15 mouse cellular contexts compared by ENCODE assay signal in genomic region chr2:172982776-172983561, GRCm38 (mm10). TPM values are rescaled to one million over a fixed set of nuclear protein-coding genes. Genes with fewer than 3 reads are reported as not detected.
DNase-seq lines count a peak whose midpoint lies in the region; ATAC-seq lines count a peak whose summit lies in the region.
"Had no signal": no experiment of that assay in that cellular context is flagged by ENCODE, and none has a peak within 500 bp of the region (broad histone marks: within the 10 kb centered on the region; RNA-seq: fewer than 3 reads in every experiment).

No protein-coding gene starts in this region.

- H3K36me3 ChIP-seq in heart, embryonic 12.5 days, result no peaks in the 10 kb centered on the region
- no peaks in the 10 kb centered on the region for H3K36me3 ChIP-seq in midbrain, embryonic 11.5 days (ENCODE audit: control insufficient read depth, insufficient read depth, low read length)
- no peaks in the 10 kb centered on the region for H3K36me3 ChIP-seq in midbrain, embryonic 13.5 days
- H3K36me3 ChIP-seq: hindbrain, embryonic 10.5 days; midbrain, embryonic 12.5 days had no signal

- H3K4me2 ChIP-seq in heart, embryonic 12.5 days, result no peak overlapping the region
- no peak overlapping the region for H3K4me2 ChIP-seq in midbrain, embryonic 11.5 days
- H3K4me2 ChIP-seq in midbrain, embryonic 13.5 days (replicated peaks), result no peak overlapping the region
- H3K4me2 ChIP-seq: midbrain, embryonic 12.5 days had no signal

- H3K9me3 ChIP-seq in heart, embryonic 12.5 days (replicated peaks), result no peaks in the 10 kb centered on the region
- H3K9me3 ChIP-seq in midbrain, embryonic 11.5 days (ENCODE audit: control insufficient read depth, low read length), result no peaks in the 10 kb centered on the region
- no peaks in the 10 kb centered on the region; the same call in 1 of the 2 replicates for H3K9me3 ChIP-seq in midbrain, embryonic 13.5 days

- H3K4me3 ChIP-seq in heart, embryonic 12.5 days, result no peak overlapping the region
- H3K4me3 ChIP-seq in midbrain, embryonic 11.5 days (ENCODE audit: low read depth, low read length), result no peak overlapping the region
- H3K4me3 ChIP-seq in midbrain, embryonic 13.5 days (replicated peaks), result no peak overlapping the region
- H3K4me3 ChIP-seq: hindbrain, embryonic 10.5 days; midbrain, embryonic 12.5 days had no signal

- H3K4me1 ChIP-seq in heart, embryonic 12.5 days (replicated peaks), result peaks cover 15% of the 10 kb centered on the region
- no peaks in the 10 kb centered on the region for H3K4me1 ChIP-seq in midbrain, embryonic 11.5 days (ENCODE audit: control insufficient read depth, insufficient read depth, low read length)
- peaks cover under 1% of the 10 kb centered on the region; the same call in 1 of the 2 replicates for H3K4me1 ChIP-seq in midbrain, embryonic 13.5 days (replicated peaks)

- H3K27ac ChIP-seq in heart, embryonic 12.5 days (ENCODE audit: poor library complexity, severe bottlenecking), result peak overlapping the region; percentile 41; the same call in 1 of the 2 replicates
- H3K27ac ChIP-seq in midbrain, embryonic 11.5 days (ENCODE audit: low read depth, low read length), result no peak overlapping the region
- H3K27ac ChIP-seq in midbrain, embryonic 13.5 days, result no peak overlapping the region
- H3K27ac ChIP-seq: hindbrain, embryonic 10.5 days; midbrain, embryonic 12.5 days had no signal

- H3K27me3 ChIP-seq in heart, embryonic 12.5 days (replicated peaks), result no peaks in the 10 kb centered on the region
- no peaks in the 10 kb centered on the region for H3K27me3 ChIP-seq in midbrain, embryonic 11.5 days (ENCODE audit: control insufficient read depth, insufficient read depth, low read length)
- H3K27me3 ChIP-seq in midbrain, embryonic 13.5 days, result no peaks in the 10 kb centered on the region

- 22% methylated on average over 9 of the region's 9 CpGs for WGBS in heart, embryonic 12.5 days
- WGBS in midbrain, embryonic 11.5 days, result 82% methylated on average over 9 of the region's 9 CpGs
- WGBS in midbrain, embryonic 13.5 days, result 83% methylated on average over 9 of the region's 9 CpGs

- DNase-seq in heart, adult 11 months, result no peak
- peak; percentile 80 for DNase-seq in midbrain, embryonic 11.5 days (ENCODE audit: low spot score, missing footprints)
- peak; percentile 86 to 89 for DNase-seq in kidney, postnatal 36 days
- peak; percentile 83 for DNase-seq in yolk sac, embryonic 10.5 days (ENCODE audit: low spot score)
- no peak for DNase-seq in testis, postnatal 10 days (ENCODE audit: low spot score)
- DNase-seq in adrenal gland, postnatal 14 days, result no peak
- DNase-seq: adrenal gland, postnatal 10 days; B cell, adult 2 months; cerebellum, adult 8-10 months; lung, adult 18-20 months had no signal

- H3K9ac ChIP-seq in heart, embryonic 12.5 days, result no peak overlapping the region
- no peak overlapping the region for H3K9ac ChIP-seq in midbrain, embryonic 11.5 days (ENCODE audit: low read length)
- no peak overlapping the region for H3K9ac ChIP-seq in midbrain, embryonic 13.5 days (replicated peaks)
- H3K9ac ChIP-seq: midbrain, embryonic 12.5 days had no signal

- no peak for ATAC-seq in heart, embryonic 12.5 days (ENCODE audit: insufficient number of reproducible peaks, low FRiP score)
- no peak for ATAC-seq in midbrain, embryonic 11.5 days (ENCODE audit: low FRiP score)
- no peak for ATAC-seq in midbrain, embryonic 13.5 days

RNA-seq across cellular contexts. Expression of gene Spo11, which starts 5.5 kb away (rescaled TPM):
- 0.26 and 0.30 TPM in 2 replicates for polyA plus RNA-seq in heart, embryonic 12.5 days (2016; fragmentation: Nextera tagmentation; extraction: Ambion mirVana)
- 0.25 and 0.26 TPM in 2 replicates for polyA plus RNA-seq in midbrain, embryonic 11.5 days (2014; fragmentation: Nextera tagmentation; extraction: Ambion mirVana)
- 0.53 and 0.61 TPM in 2 replicates for polyA plus RNA-seq in midbrain, embryonic 13.5 days (2015; fragmentation: Nextera tagmentation; extraction: Ambion mirVana)
- not detected in 2 replicates for total RNA-seq in adrenal gland, postnatal 14 days (2021)
- total RNA-seq: adrenal gland, postnatal 10 days; layer of hippocampus, postnatal 25 days had no signal

RNA-seq across cellular contexts. Expression of gene Rae1, which starts 16.9 kb away (rescaled TPM):
- 102 and 103 TPM in 2 replicates for polyA plus RNA-seq in heart, embryonic 12.5 days (2016; fragmentation: Nextera tagmentation; extraction: Ambion mirVana)
- polyA plus RNA-seq in midbrain, embryonic 11.5 days (2014; fragmentation: Nextera tagmentation; extraction: Ambion mirVana), result 137 and 140 TPM in 2 replicates
- polyA plus RNA-seq in midbrain, embryonic 13.5 days (2015; fragmentation: Nextera tagmentation; extraction: Ambion mirVana), result 121 TPM in 2 replicates
- total RNA-seq in adrenal gland, postnatal 14 days (2021), result 55.3 and 65.0 TPM in 2 replicates

RNA-seq across cellular contexts. Expression of gene Rbm38, which starts 37.3 kb away (rescaled TPM):
- 146 and 147 TPM in 2 replicates for polyA plus RNA-seq in heart, embryonic 12.5 days (2016; fragmentation: Nextera tagmentation; extraction: Ambion mirVana)
- polyA plus RNA-seq in midbrain, embryonic 11.5 days (2014; fragmentation: Nextera tagmentation; extraction: Ambion mirVana), result 70.4 and 77.3 TPM in 2 replicates
- polyA plus RNA-seq in midbrain, embryonic 13.5 days (2015; fragmentation: Nextera tagmentation; extraction: Ambion mirVana), result 26.6 and 29.4 TPM in 2 replicates
- total RNA-seq in adrenal gland, postnatal 14 days (2021), result 31.6 and 36.2 TPM in 2 replicates

RNA-seq across cellular contexts. Expression of gene Bmp7, which starts 42.8 kb away (rescaled TPM):
- polyA plus RNA-seq in heart, embryonic 12.5 days (2016; fragmentation: Nextera tagmentation; extraction: Ambion mirVana), result 67.2 and 70.8 TPM in 2 replicates
- 17.3 and 20.2 TPM in 2 replicates for polyA plus RNA-seq in midbrain, embryonic 11.5 days (2014; fragmentation: Nextera tagmentation; extraction: Ambion mirVana)
- polyA plus RNA-seq in midbrain, embryonic 13.5 days (2015; fragmentation: Nextera tagmentation; extraction: Ambion mirVana), result 9.1 and 12.6 TPM in 2 replicates
- total RNA-seq in adrenal gland, postnatal 14 days (2021), result 15.2 and 15.9 TPM in 2 replicates

Comparison
In these comparisons a context has a peak if more than half of its experiments do, and no peak if none do; other contexts are left out.
1. DNase-seq: peak in midbrain, embryonic 11.5 days (single experiment), kidney, postnatal 36 days (2 of 2) and yolk sac, embryonic 10.5 days (single experiment); none in heart, adult 11 months (single experiment), testis, postnatal 10 days (single experiment) and adrenal gland, postnatal 14 days (single experiment).